Mouse (Mus musculus) bone marrow, adult 2 months (tissue): Measurements from ENCODE around the gene Relch. TPM values are rescaled to one million over a fixed set of nuclear protein-coding genes. Genes with fewer than 3 reads are reported as not detected.

Source experiments
- H3K27ac ChIP-seq: fragments of 200-500 bp; 2 replicates; pipeline ENCODE4 v1.5.1; 2012; ENCODE audit warnings: low read depth, mild to moderate bottlenecking, control low read depth, inconsistent platforms, low read length; ENCODE audit not compliant: control insufficient read depth, poor library complexity, insufficient read depth
- H3K4me1 ChIP-seq: fragments of 200-500 bp; 2 replicates; pipeline ENCODE4 v1.6.1; 2011; ENCODE audit warnings: low read length; ENCODE audit not compliant: control insufficient read depth, insufficient read depth
- H3K4me3 ChIP-seq: fragments of 200-500 bp; replicated peaks from 2 replicates; pipeline ENCODE3; 2011; ENCODE audit warnings: mild to moderate bottlenecking, low read depth, low read length, control low read depth; ENCODE audit not compliant: control insufficient read depth
- CTCF ChIP-seq: fragments of 200-500 bp; IDR thresholded peaks from 2 replicates; pipeline ENCODE4 v1.5.1; 2011; ENCODE audit warnings: low read length, control low read depth; ENCODE audit not compliant: control insufficient read depth, insufficient read depth
- POLR2A ChIP-seq: fragments of 200-500 bp; IDR thresholded peaks from 2 replicates; pipeline ENCODE4 v1.6.1; 2011; ENCODE audit warnings: low read depth, mild to moderate bottlenecking, control low read depth, low read length, borderline replicate concordance; ENCODE audit not compliant: control insufficient read depth
- WGBS: fragments of 180-500 bp; shearing (Covaris S2); methylation state at CpG from one replicate; pipeline ENCODE4 v1.1.7; 2018; 5-methylcytosine and 5-hydroxymethylcytosine counted together
- polyA plus RNA-seq: library from polyadenylated mRNA; stranded (reverse); fragments of >200 nt; gene quantifications from 2 replicates; pipeline ENCODE4 v1.2.4, GENCODE M21; 2011; ENCODE audit warnings: low replicate concordance; ENCODE audit not compliant: missing spikeins, insufficient read depth, insufficient read length

Gene Relch
- polyA plus RNA-seq: 15.2 and 25.6 TPM in 2 replicates

DNA sequence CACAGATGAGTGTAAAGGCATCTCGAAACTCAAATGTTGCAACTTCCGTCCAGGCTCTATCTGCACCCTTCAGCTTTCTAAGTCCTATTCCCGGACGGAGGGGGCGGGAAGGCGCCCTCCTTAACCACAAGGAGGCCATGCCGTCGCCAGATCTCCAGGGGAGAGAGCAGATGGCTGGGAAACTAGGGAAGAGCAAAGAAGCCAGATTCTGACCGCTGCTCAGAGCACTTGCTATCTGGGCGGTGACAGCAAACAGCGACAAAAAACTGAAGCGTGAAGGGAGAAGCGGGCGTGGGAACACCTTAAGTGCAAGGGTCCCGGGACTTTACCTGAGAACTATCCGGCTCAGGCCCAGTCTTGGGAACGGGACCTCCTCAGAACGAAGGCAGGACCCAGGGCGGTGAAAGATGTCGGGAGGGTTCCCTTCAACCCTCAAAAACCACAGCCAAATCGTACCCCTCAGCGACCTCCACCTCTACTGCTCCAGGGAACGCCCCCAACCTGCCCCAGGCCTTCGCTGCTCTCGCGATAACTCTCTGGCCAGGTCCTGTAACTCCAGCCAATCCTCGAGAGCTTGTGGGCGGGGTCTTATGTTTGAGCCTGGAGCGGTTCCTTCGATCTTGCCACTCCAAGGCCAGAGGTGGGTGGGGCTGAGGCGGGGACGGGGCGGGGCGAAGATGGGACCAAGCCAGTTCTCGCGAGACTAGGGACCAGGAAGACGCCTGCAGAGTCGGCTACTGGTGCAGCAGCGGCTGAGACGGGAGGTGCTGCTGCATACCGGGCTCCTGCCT lies at the start of gene Relch, which contains the start of gene Pign:
Gene Relch (plus strand): TSS at position 691 of the 791 bp plus-strand sequence.
Gene Pign (minus strand): TSS at position 507 of the 791 bp plus-strand sequence.
- peak within 1 kb of the TSS; percentile 69 for H3K27ac ChIP-seq
- TF ChIP-seq POLR2A (peak; percentile 79; the same call in 1 of the 2 replicates), CTCF (no peak)
- WGBS: under 1% methylated on average over 41 of the region's 41 CpGs
- no peaks in the 10 kb centered on the region; the same call in 1 of the 2 replicates for H3K4me1 ChIP-seq
- peak within 1 kb of the TSS; percentile 90 for H3K4me3 ChIP-seq

GRCm38 (mm10) chr1:105630481-105630880 lies 33.2 kb upstream of the Relch start:
- WGBS: 41% methylated on average over 3 of the region's 3 CpGs
- no peak overlapping the region for H3K4me3 ChIP-seq
- H3K4me1 ChIP-seq: no peaks in the 10 kb centered on the region
- H3K27ac ChIP-seq: no peak overlapping the region
- TF ChIP-seq CTCF (no peak), POLR2A (no peak)

GRCm38 (mm10) chr1:105644093-105644492 lies 19.6 kb upstream of the Relch start:
- Histone ChIP-seq H3K27ac (no peak overlapping the region), H3K4me1 (no peaks in the 10 kb centered on the region), H3K4me3 (no peak overlapping the region)
- TF ChIP-seq CTCF (no peak), POLR2A (no peak)
- WGBS: 87% methylated on average over 3 of the region's 3 CpGs

DNA sequence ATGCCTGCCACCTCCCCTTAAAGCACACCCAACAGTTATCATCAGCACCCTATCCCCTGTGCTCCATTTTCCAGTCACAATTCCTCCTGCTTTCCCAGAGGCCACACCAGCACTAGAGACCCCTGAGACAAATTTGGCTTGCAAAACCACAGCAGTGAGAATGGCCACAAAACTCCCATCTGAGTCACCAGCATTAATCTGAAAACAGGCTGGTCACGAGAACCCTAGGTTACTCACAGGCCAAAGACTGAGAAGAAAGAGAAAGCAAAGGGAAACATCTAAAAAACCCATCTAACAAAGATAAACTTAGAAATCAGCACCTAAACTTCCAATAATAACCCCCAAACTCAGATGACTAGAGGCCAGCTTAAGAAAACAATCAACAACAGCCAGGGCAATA lies 13.0 kb upstream of the Relch start:
- TF ChIP-seq CTCF (no peak), POLR2A (no peak)
- H3K27ac ChIP-seq: no peak overlapping the region
- H3K4me3 ChIP-seq: no peak overlapping the region
- no peaks in the 10 kb centered on the region for H3K4me1 ChIP-seq
- WGBS: 86% methylated on average over 1 of the region's 1 CpGs

GRCm38 (mm10) chr1:105653981-105654380 lies 9.7 kb upstream of the Relch start:
- H3K4me1 ChIP-seq: no peaks in the 10 kb centered on the region
- TF ChIP-seq POLR2A: no peak
- no peak for TF ChIP-seq CTCF
- 87% methylated on average over 1 of the region's 1 CpGs for WGBS
- H3K4me3 ChIP-seq: no peak overlapping the region
- no peak overlapping the region for H3K27ac ChIP-seq

DNA sequence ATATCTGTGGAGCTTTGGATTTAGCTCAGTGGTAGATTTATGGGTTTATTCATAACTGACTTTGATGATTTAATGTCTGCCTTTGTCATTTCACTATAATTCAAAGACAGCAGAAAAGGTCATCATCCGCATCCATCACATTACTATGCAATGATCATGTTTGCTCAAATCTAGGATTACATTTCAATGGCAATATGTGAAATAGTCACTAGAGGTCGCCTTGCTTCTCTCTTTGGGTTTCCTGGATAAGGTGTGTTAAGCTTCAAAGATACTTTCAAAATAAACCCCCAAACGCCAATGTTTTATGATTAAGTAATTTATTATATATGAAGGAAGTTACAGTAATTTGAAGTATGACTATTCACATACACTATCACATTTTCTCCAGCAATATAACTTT lies 3.6 kb upstream of the Relch start:
- Histone ChIP-seq H3K4me3 (no peak overlapping the region), H3K27ac (no peak overlapping the region), H3K4me1 (no peaks in the 10 kb centered on the region; the same call in 1 of the 2 replicates)
- 14% methylated on average over 3 of the region's 3 CpGs for WGBS
- no peak for TF ChIP-seq CTCF
- no peak for TF ChIP-seq POLR2A

DNA sequence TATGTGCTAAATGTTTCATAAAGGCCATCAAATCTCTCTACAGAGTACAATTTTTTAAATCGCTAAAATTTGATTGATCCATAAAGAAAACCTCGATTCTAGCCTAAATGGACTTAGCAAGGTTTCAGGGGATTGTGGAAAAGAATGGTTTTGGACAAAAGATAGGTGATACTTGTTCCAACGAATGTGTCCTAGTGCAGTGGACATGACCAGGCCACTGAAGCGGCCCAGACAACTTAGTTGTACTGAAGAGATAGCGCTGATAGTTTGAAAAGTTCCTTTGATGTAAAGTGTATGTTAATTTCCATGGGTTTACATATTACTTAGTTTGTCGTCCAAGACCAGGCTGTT lies 866 bp upstream of the Relch start:
- TF ChIP-seq POLR2A (no peak), CTCF (no peak)
- peak overlapping the region; percentile 85 for H3K4me3 ChIP-seq
- 4% methylated on average over 6 of the region's 6 CpGs for WGBS
- H3K4me1 ChIP-seq: no peaks in the 10 kb centered on the region; the same call in 1 of the 2 replicates
- no peak overlapping the region for H3K27ac ChIP-seq

- H3K4me1 ChIP-seq: no peaks in the 10 kb centered on the region; the same call in 1 of the 2 replicates
- peak overlapping the region; percentile 90 for H3K4me3 ChIP-seq
- H3K27ac ChIP-seq: peak overlapping the region; percentile 69
- WGBS: under 1% methylated on average over 68 of the region's 68 CpGs
- TF ChIP-seq CTCF: no peak
- no peak for TF ChIP-seq POLR2A
Measured at GRCm38 (mm10) chr1:105663962-105664812, 526 bp downstream of the Relch start.
